ENCODE assay signal across 12 mouse cellular contexts in genomic region chr9:51312554-51313317, GRCm38 (mm10). TPM values are rescaled to one million over a fixed set of nuclear protein-coding genes. Genes with fewer than 3 reads are reported as not detected.
DNase-seq lines count a peak whose midpoint lies in the region; ATAC-seq and TF ChIP-seq lines count a peak whose summit lies in the region.
"Had no signal": no experiment of that assay in that cellular context is flagged by ENCODE, and none has a peak within 500 bp of the region (broad histone marks: within the 10 kb centered on the region; RNA-seq: fewer than 3 reads in every experiment).

No protein-coding gene starts in this region.

- no peak overlapping the region for H3K4me2 ChIP-seq in forebrain, embryonic 13.5 days
- no peak overlapping the region for H3K4me2 ChIP-seq in forebrain, embryonic 11.5 days (ENCODE audit: low read depth, low read length, severe bottlenecking)
- peak overlapping the region; percentile 17; the same call in 1 of the 2 replicates for H3K4me2 ChIP-seq in liver, embryonic 16.5 days (ENCODE audit: low read depth, low read length)
- H3K4me2 ChIP-seq in liver, embryonic 11.5 days = no peak overlapping the region
- H3K4me2 ChIP-seq in kidney, postnatal 0 days (ENCODE audit: low read length) = peak overlapping the region; percentile 40
- H3K4me2 ChIP-seq: midbrain, embryonic 12.5 days; neural tube, embryonic 15.5 days had no signal

- H3K4me1 ChIP-seq in forebrain, embryonic 13.5 days = 0 out of 2 replicates have a peak, but pooled peaks cover 7% of the 10 kb centered on the region
- H3K4me1 ChIP-seq in forebrain, embryonic 11.5 days (replicated peaks; ENCODE audit: control insufficient read depth, insufficient read depth, low read length) = no peaks in the 10 kb centered on the region
- peaks cover 5% of the 10 kb centered on the region for H3K4me1 ChIP-seq in liver, embryonic 16.5 days (ENCODE audit: control insufficient read depth, low read depth, low read length)
- peaks cover 5% of the 10 kb centered on the region for H3K4me1 ChIP-seq in liver, embryonic 11.5 days (replicated peaks; ENCODE audit: control insufficient read depth, insufficient read depth, low read length)
- H3K4me1 ChIP-seq in kidney, postnatal 0 days (replicated peaks; ENCODE audit: insufficient read depth, low read length) = no peaks in the 10 kb centered on the region
- H3K4me1 ChIP-seq: midbrain, embryonic 12.5 days had no signal

- 64% methylated on average over 18 of the region's 18 CpGs for WGBS in forebrain, embryonic 13.5 days
- 75% methylated on average over 18 of the region's 18 CpGs for WGBS in forebrain, embryonic 11.5 days
- WGBS in liver, embryonic 16.5 days (ENCODE audit: insufficient replicate concordance) = 49% methylated on average over 18 of the region's 18 CpGs
- 63% methylated on average over 18 of the region's 18 CpGs for WGBS in liver, embryonic 11.5 days
- WGBS in kidney, postnatal 0 days = 31% methylated on average over 18 of the region's 18 CpGs

- H3K36me3 ChIP-seq in forebrain, embryonic 13.5 days (ENCODE audit: poor library complexity, severe bottlenecking) = no peaks in the 10 kb centered on the region
- H3K36me3 ChIP-seq in forebrain, embryonic 11.5 days (ENCODE audit: control insufficient read depth, insufficient read depth, low read length) = no peaks in the 10 kb centered on the region
- H3K36me3 ChIP-seq in liver, embryonic 16.5 days (ENCODE audit: control insufficient read depth, insufficient read depth) = no peaks in the 10 kb centered on the region
- H3K36me3 ChIP-seq in liver, embryonic 11.5 days (ENCODE audit: control insufficient read depth, insufficient read depth, low read length) = no peaks in the 10 kb centered on the region
- no peaks in the 10 kb centered on the region for H3K36me3 ChIP-seq in kidney, postnatal 0 days (ENCODE audit: insufficient read depth, low read length)
- H3K36me3 ChIP-seq: midbrain, embryonic 12.5 days; neural tube, embryonic 15.5 days had no signal

- no peak overlapping the region for H3K4me3 ChIP-seq in forebrain, embryonic 13.5 days
- no peak overlapping the region for H3K4me3 ChIP-seq in forebrain, embryonic 11.5 days (ENCODE audit: low read depth, low read length)
- no peak overlapping the region for H3K4me3 ChIP-seq in liver, embryonic 16.5 days (ENCODE audit: low read depth, low read length)
- H3K4me3 ChIP-seq in liver, embryonic 11.5 days (ENCODE audit: low read depth, low read length) = no peak overlapping the region
- H3K4me3 ChIP-seq in kidney, postnatal 0 days (replicated peaks; ENCODE audit: low read depth, low read length) = no peak overlapping the region
- H3K4me3 ChIP-seq: midbrain, embryonic 12.5 days; neural tube, embryonic 15.5 days had no signal

- no peaks in the 10 kb centered on the region; the same call in 1 of the 2 replicates for H3K27me3 ChIP-seq in forebrain, embryonic 13.5 days
- H3K27me3 ChIP-seq in forebrain, embryonic 11.5 days (ENCODE audit: control insufficient read depth, insufficient read depth, low read length) = no peaks in the 10 kb centered on the region
- H3K27me3 ChIP-seq in liver, embryonic 16.5 days (ENCODE audit: control insufficient read depth, insufficient read depth, low read depth, low read length) = no peaks in the 10 kb centered on the region
- no peaks in the 10 kb centered on the region for H3K27me3 ChIP-seq in liver, embryonic 11.5 days (replicated peaks; ENCODE audit: control insufficient read depth, insufficient read depth, low read length)
- no peaks in the 10 kb centered on the region for H3K27me3 ChIP-seq in kidney, postnatal 0 days (ENCODE audit: insufficient read depth, low read length)
- H3K27me3 ChIP-seq: midbrain, embryonic 12.5 days; neural tube, embryonic 15.5 days had no signal

- H3K9me3 ChIP-seq in forebrain, embryonic 13.5 days (replicated peaks) = no peaks in the 10 kb centered on the region
- no peaks in the 10 kb centered on the region for H3K9me3 ChIP-seq in forebrain, embryonic 11.5 days (ENCODE audit: control insufficient read depth, low read length)
- H3K9me3 ChIP-seq in liver, embryonic 16.5 days (replicated peaks; ENCODE audit: control insufficient read depth, low read length) = no peaks in the 10 kb centered on the region
- no peaks in the 10 kb centered on the region for H3K9me3 ChIP-seq in liver, embryonic 11.5 days (ENCODE audit: control insufficient read depth, low read length)
- H3K9me3 ChIP-seq in kidney, postnatal 0 days (replicated peaks; ENCODE audit: low read length) = no peaks in the 10 kb centered on the region
- H3K9me3 ChIP-seq: midbrain, embryonic 12.5 days; neural tube, embryonic 15.5 days had no signal

- H3K9ac ChIP-seq in forebrain, embryonic 13.5 days = no peak overlapping the region
- no peak overlapping the region for H3K9ac ChIP-seq in forebrain, embryonic 11.5 days (ENCODE audit: low read length)
- H3K9ac ChIP-seq in liver, embryonic 16.5 days (ENCODE audit: low read depth, low read length) = no peak overlapping the region
- no peak overlapping the region for H3K9ac ChIP-seq in liver, embryonic 11.5 days (ENCODE audit: low read depth, low read length)
- no peak overlapping the region for H3K9ac ChIP-seq in kidney, postnatal 0 days (ENCODE audit: low read depth, low read length)
- H3K9ac ChIP-seq: midbrain, embryonic 12.5 days; neural tube, embryonic 15.5 days had no signal

- no peak for TF ChIP-seq CTCF in kidney, postnatal 0 days (IDR thresholded peaks at IDR 0.05; ENCODE audit: low read depth)

- no peak overlapping the region for H3K27ac ChIP-seq in forebrain, embryonic 13.5 days
- no peak overlapping the region for H3K27ac ChIP-seq in forebrain, embryonic 11.5 days (ENCODE audit: low read depth, low read length)
- no peak overlapping the region for H3K27ac ChIP-seq in liver, embryonic 16.5 days (ENCODE audit: low read length)
- no peak overlapping the region for H3K27ac ChIP-seq in liver, embryonic 11.5 days (ENCODE audit: low read depth, low read length)
- no peak overlapping the region for H3K27ac ChIP-seq in kidney, postnatal 0 days
- H3K27ac ChIP-seq: midbrain, embryonic 12.5 days; neural tube, embryonic 15.5 days had no signal

- ATAC-seq in forebrain, embryonic 13.5 days = peak; percentile 79; the same call in 1 of the 2 replicates
- no peak for ATAC-seq in forebrain, embryonic 11.5 days (replicated peaks; ENCODE audit: low FRiP score)
- ATAC-seq in liver, embryonic 16.5 days (ENCODE audit: low read depth) = no peak
- no peak for ATAC-seq in liver, embryonic 11.5 days (replicated peaks; ENCODE audit: low FRiP score)
- peak; percentile 43; the same call in 1 of the 2 replicates for ATAC-seq in kidney, postnatal 0 days (replicated peaks; ENCODE audit: low FRiP score, low read depth)

- DNase-seq in forebrain, embryonic 11.5 days (ENCODE audit: low spot score) = no peak
- DNase-seq in liver, embryonic 11.5 days (ENCODE audit: low spot score) = no peak
- DNase-seq in kidney, postnatal 0 days (ENCODE audit: low spot score) = peak; percentile 33
- DNase-seq in lung, postnatal 4 days = peak; percentile 55 to 81
- DNase-seq in embryo, embryonic 11 days = no peak
- DNase-seq in layer of hippocampus, adult 9-10 months (ENCODE audit: low spot score) = no peak
- DNase-seq: heart, postnatal 14 days; right cerebral cortex, postnatal 4 days had no signal

RNA-seq across cellular contexts. Expression of gene 1810046K07Rik, which starts 16.0 kb away (rescaled TPM):
- polyA plus RNA-seq in forebrain, embryonic 13.5 days (2015; fragmentation: Nextera tagmentation; extraction: Ambion mirVana) = not detected in 2 replicates
- not detected in 2 replicates for polyA plus RNA-seq in forebrain, embryonic 11.5 days (2014; fragmentation: Nextera tagmentation; extraction: Ambion mirVana)
- polyA plus RNA-seq in liver, embryonic 16.5 days (2015; fragmentation: Nextera tagmentation; extraction: Ambion mirVana) = 0.30 and 0.43 TPM in 2 replicates
- not detected in 2 replicates for polyA plus RNA-seq in liver, embryonic 11.5 days (2014; fragmentation: Nextera tagmentation; extraction: Ambion mirVana)
- polyA plus RNA-seq in kidney, postnatal 0 days (2015; fragmentation: Nextera tagmentation; extraction: Ambion mirVana) = not detected in 2 replicates
- polyA plus RNA-seq: midbrain, embryonic 12.5 days; neural tube, embryonic 15.5 days had no signal

RNA-seq across cellular contexts. Expression of gene Colca2, which starts 34.4 kb away (rescaled TPM):
- 0.70 and 0.97 TPM in 2 replicates for polyA plus RNA-seq in forebrain, embryonic 13.5 days (2015; fragmentation: Nextera tagmentation; extraction: Ambion mirVana)
- polyA plus RNA-seq in forebrain, embryonic 11.5 days (2014; fragmentation: Nextera tagmentation; extraction: Ambion mirVana) = 1.0 and 2.3 TPM in 2 replicates
- 0.07 and 0.24 TPM in 2 replicates for polyA plus RNA-seq in liver, embryonic 16.5 days (2015; fragmentation: Nextera tagmentation; extraction: Ambion mirVana)
- 0.52 and 0.70 TPM in 2 replicates for polyA plus RNA-seq in liver, embryonic 11.5 days (2014; fragmentation: Nextera tagmentation; extraction: Ambion mirVana)
- polyA plus RNA-seq in kidney, postnatal 0 days (2015; fragmentation: Nextera tagmentation; extraction: Ambion mirVana) = 4.2 and 4.8 TPM in 2 replicates

Comparison
In these comparisons a context has a peak if more than half of its experiments do, and no peak if none do; other contexts are left out.
1. ATAC-seq: peak in forebrain, embryonic 13.5 days (single experiment) and kidney, postnatal 0 days (single experiment); none in forebrain, embryonic 11.5 days (single experiment), liver, embryonic 16.5 days (single experiment) and liver, embryonic 11.5 days (single experiment).
2. H3K4me2 ChIP-seq: peak in liver, embryonic 16.5 days (single experiment) and kidney, postnatal 0 days (single experiment); none in forebrain, embryonic 13.5 days (single experiment), forebrain, embryonic 11.5 days (single experiment) and liver, embryonic 11.5 days (single experiment).
3. DNase-seq: peak in kidney, postnatal 0 days (single experiment) and lung, postnatal 4 days (2 of 2); none in forebrain, embryonic 11.5 days (single experiment), liver, embryonic 11.5 days (single experiment), embryo, embryonic 11 days (single experiment) and layer of hippocampus, adult 9-10 months (single experiment).